Mouse (Mus musculus): ENCODE data around the gene Gm21828.
"Not testable (repeated sequence)": the region's sequence is repeated elsewhere in the genome, so short reads cannot be mapped to it uniquely, and the experiment has no call there.

Gene Gm21828

GRCm38 (mm10) chrY:13223828-13224227, at the start of gene Gm21828:
Gene Gm21828, minus strand, starts transcription at chrY:13223928.
- not testable (repeated sequence) for DNase-seq

DNA sequence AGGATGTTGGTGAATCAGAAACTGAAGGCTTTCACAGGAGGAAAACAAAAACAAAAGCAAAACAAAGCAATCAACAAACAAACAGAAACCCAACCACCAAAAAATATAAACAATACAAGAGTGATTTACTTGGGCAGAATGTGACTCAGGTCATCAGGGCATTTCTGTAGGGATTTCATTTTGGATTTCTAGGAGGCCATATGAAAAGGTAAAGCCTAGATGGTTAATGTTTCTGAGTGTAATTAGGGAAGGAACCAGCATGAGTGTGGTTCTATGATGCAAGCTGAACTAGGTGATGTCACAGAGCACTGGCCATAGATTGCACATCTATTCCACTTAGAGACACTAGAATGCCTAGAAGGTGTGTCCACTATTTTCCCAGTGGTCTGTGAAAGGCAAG, 28.4 kb upstream of the Gm21828 start, which contains the start of the genes Gm21440 and Gm21454:
TSS of gene Gm21440 (plus strand) at position 301 of the 400 bp plus-strand sequence.
TSS of gene Gm21454 (plus strand) at position 352 of the 400 bp plus-strand sequence.
- DNase-seq, result not testable (repeated sequence)
